Mouse (Mus musculus): ENCODE data around the gene 2810004N23Rik. TPM values are rescaled to one million over a fixed set of nuclear protein-coding genes. Genes with fewer than 3 reads are reported as not detected.
A peak's percentile ranks its signal among the peaks of the same experiment; 100 is the strongest.

Gene 2810004N23Rik
- total RNA-seq, 2 experiments from 2014 or later: 36.7 to 37.0 TPM

- DNase-seq (ENCODE audit: low spot score in 2 of 2): peak in 1 of 2 experiments; percentile 20
These were observed 71.2 kb downstream of the 2810004N23Rik start for GRCm38 (mm10) chr8:124791751-124792150.

- DNase-seq (ENCODE audit: low spot score in 2 of 2): no peak
These were observed 72.2 kb downstream of the 2810004N23Rik start for GRCm38 (mm10) chr8:124790676-124791075.

Other genes starting within 250 kb of the 2810004N23Rik start
- gene 2310022B05Rik, start 199.8 kb downstream of the 2810004N23Rik start, total RNA-seq (2021): 10 to 100 TPM; 49.3 to 51.7 TPM
- 10 to 100 TPM; 28.2 to 33.1 TPM for gene Ttc13, start 141.1 kb downstream of the 2810004N23Rik start, total RNA-seq (2021)
- gene Arv1, start 141.0 kb downstream of the 2810004N23Rik start, total RNA-seq (2021): 1 to 10 TPM; 6.6 to 7.1 TPM
- under 1 TPM; 0.86 to 0.96 TPM for gene Fam89a, start 111.3 kb downstream of the 2810004N23Rik start, total RNA-seq (2021)
- under 1 TPM; 0.12 to 0.13 TPM for gene Trim67, start 70.0 kb downstream of the 2810004N23Rik start, total RNA-seq (2021)
- gene Gnpat, start 87 bp downstream of the 2810004N23Rik start, total RNA-seq (2021): 100 to 1,000 TPM; 108 to 109 TPM
- 10 to 100 TPM; 10.4 to 11.3 TPM for gene Exoc8, start 34.6 kb upstream of the 2810004N23Rik start, total RNA-seq (2021)
- gene Sprtn, start 34.8 kb upstream of the 2810004N23Rik start, total RNA-seq (2021): 10 to 100 TPM; 11.7 to 11.9 TPM
- 10 to 100 TPM; 53.0 to 53.5 TPM for gene Egln1, start 86.2 kb upstream of the 2810004N23Rik start, total RNA-seq (2021)
- gene Tsnax, start 149.9 kb upstream of the 2810004N23Rik start, total RNA-seq (2021): 10 to 100 TPM; 78.6 to 87.9 TPM
- gene Disc1, start 191.1 kb upstream of the 2810004N23Rik start, total RNA-seq (2021): 1 to 10 TPM; 4.7 to 5.6 TPM

All from gastrocnemius, postnatal 4 days (tissue).